Mouse (Mus musculus) cerebellum, adult 9-11 months (tissue): Measurements from ENCODE around the gene Baz2b.

Source experiments
- DNase-seq: peaks from one replicate; pipeline ENCODE4 v3.0.0; 2022

The Baz2b gene

GRCm38 (mm10) chr2:60128631-60129030 is 81.0 kb downstream of the Baz2b start:
- DNase-seq, result no peak

- DNase-seq, result no peak
These were observed 82.8 kb downstream of the Baz2b start for GRCm38 (mm10) chr2:60126831-60127230.

GRCm38 (mm10) chr2:60126292-60126691 is 83.3 kb downstream of the Baz2b start:
- no peak for DNase-seq

GRCm38 (mm10) chr2:60125049-60126004 is 84.3 kb downstream of the Baz2b start:
- DNase-seq, result peak; percentile 57

- DNase-seq, result peak; percentile 60
These were observed 85.0 kb downstream of the Baz2b start for GRCm38 (mm10) chr2:60124648-60125048.

- no peak for DNase-seq
These were observed 85.6 kb downstream of the Baz2b start for GRCm38 (mm10) chr2:60123911-60124647.

- no peak for DNase-seq
These were observed 86.4 kb downstream of the Baz2b start for GRCm38 (mm10) chr2:60123061-60123874.

- DNase-seq, result no peak
These were observed 87.5 kb downstream of the Baz2b start for GRCm38 (mm10) chr2:60122188-60122587.

GRCm38 (mm10) chr2:60120681-60121080 is 89.0 kb downstream of the Baz2b start:
- no peak for DNase-seq

- no peak for DNase-seq
These were observed 90.7 kb downstream of the Baz2b start for GRCm38 (mm10) chr2:60118684-60119558.

GRCm38 (mm10) chr2:60117867-60118266 is 91.8 kb downstream of the Baz2b start:
- DNase-seq, result no peak

- DNase-seq, result no peak
These were observed 93.6 kb downstream of the Baz2b start for GRCm38 (mm10) chr2:60115891-60116554.

- no peak for DNase-seq
These were observed 94.7 kb downstream of the Baz2b start for GRCm38 (mm10) chr2:60114901-60115300.

- DNase-seq, result no peak
These were observed 95.7 kb downstream of the Baz2b start for GRCm38 (mm10) chr2:60113661-60114560.

GRCm38 (mm10) chr2:60112116-60112515 is 97.5 kb downstream of the Baz2b start:
- DNase-seq, result no peak

- DNase-seq, result no peak
These were observed 100.6 kb downstream of the Baz2b start for GRCm38 (mm10) chr2:60109001-60109400.

- no peak for DNase-seq
These were observed 113.0 kb downstream of the Baz2b start for GRCm38 (mm10) chr2:60096625-60097024.

- DNase-seq, result no peak
These were observed 119.4 kb downstream of the Baz2b start for GRCm38 (mm10) chr2:60090280-60090679.

GRCm38 (mm10) chr2:60089528-60090247 is 120.0 kb downstream of the Baz2b start:
- no peak for DNase-seq
